Mouse (Mus musculus): ENCODE data around the gene Spag9.

DNA sequence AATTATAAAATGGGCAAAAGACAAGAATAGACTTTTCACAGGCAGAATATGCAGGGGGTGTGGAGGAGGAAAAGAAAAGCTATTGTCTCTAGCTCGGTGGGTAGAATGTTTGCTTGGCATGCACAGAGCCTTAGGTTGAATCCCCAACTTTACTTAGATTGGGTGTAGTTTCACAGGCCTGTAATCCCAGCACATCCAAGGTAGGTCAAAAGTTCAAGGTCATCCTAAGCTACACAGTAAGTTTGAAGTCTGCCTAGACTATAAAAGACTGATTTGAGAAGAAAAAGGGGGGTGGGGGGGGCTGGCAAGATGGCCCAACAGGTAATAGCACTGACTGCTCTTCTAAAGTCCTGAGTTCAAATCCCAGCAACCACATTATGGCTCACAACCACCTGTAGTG is 26.1 kb upstream of the Spag9 start:
- TF ChIP-seq CTCF (IDR thresholded peaks at IDR 0.05), result no peak
- no peak for TF ChIP-seq EP300 (IDR thresholded peaks at IDR 0.05)
